Mouse (Mus musculus): Measurements from ENCODE around the gene Hps3.

DNA sequence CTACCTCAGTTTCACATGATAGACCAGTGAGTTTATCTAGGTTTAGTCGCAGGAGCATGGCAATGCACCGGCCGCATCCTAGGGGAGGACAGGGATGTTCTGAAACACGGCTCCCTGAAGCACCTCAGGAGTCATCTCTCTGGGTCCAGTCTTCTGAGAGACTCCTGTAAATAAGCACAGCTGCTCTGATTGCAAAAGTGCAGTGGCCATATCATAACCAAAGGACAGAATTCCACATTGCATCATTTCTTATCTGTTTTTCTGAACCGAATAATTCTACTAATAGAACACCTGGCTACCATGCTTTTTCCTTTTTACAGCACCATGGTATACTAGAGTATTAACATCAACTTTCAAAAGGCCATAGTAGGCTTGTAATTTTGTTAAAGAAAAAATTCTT, 69.9 kb downstream of the Hps3 start:
- no peak for TF ChIP-seq CTCF (IDR thresholded peaks at IDR 0.05; ENCODE audit: control insufficient read depth, insufficient read depth, insufficient read length)
- no peak for TF ChIP-seq MYOG (IDR thresholded peaks at IDR 0.05; ENCODE audit: control insufficient read depth, extremely low read depth, insufficient read length)

Measured in C2C12 (cell line).